Mouse (Mus musculus) midbrain, embryonic 14.5 days (tissue): ENCODE measurements at regions not wholly inside any gene's neighbourhood (a gene's known extent, or its start where the extent isn't known, plus 50 kb on each side); places are given as distances from the start of the nearest gene placed in this dataset.

ENCODE experiments used
- ATAC-seq: fragments of 200-750 bp; cut with Nextera tagmentation; 2 replicates; pipeline ENCODE4 v1.8.0; 2017; ENCODE audit warnings: moderate number of reproducible peaks, moderate library complexity; ENCODE audit not compliant: low FRiP score, low TSS enrichment
- DNase-seq: peaks from one replicate; pipeline ENCODE4 v3.0.0-alpha.2; 2015
- H3K27ac ChIP-seq: fragments of 300-500 bp; sonication (generic); replicated peaks from 2 replicates; pipeline ENCODE4 v1.5.1; 2014; ENCODE audit warnings: mild to moderate bottlenecking, low read depth, low read length, moderate library complexity
- H3K27me3 ChIP-seq: fragments of 300-500 bp; sonication (generic); 2 replicates; pipeline ENCODE4 v1.6.1; 2014; ENCODE audit warnings: low read length, control low read depth, mixed read lengths; ENCODE audit not compliant: control insufficient read depth, insufficient read depth
- H3K36me3 ChIP-seq: fragments of 300-500 bp; sonication (generic); 2 replicates; pipeline ENCODE4 v1.6.1; 2014; ENCODE audit warnings: low read length, control low read depth; ENCODE audit not compliant: control insufficient read depth, insufficient read depth
- H3K4me1 ChIP-seq: fragments of 300-500 bp; sonication (generic); 2 replicates; pipeline ENCODE4 v1.6.1; 2014; ENCODE audit warnings: mild to moderate bottlenecking, antibody characterized with exemption, low read length, control low read depth; ENCODE audit not compliant: control insufficient read depth, insufficient read depth
- H3K4me2 ChIP-seq: fragments of 300-500 bp; sonication (generic); 2 replicates; pipeline ENCODE4 v1.6.1; 2014; ENCODE audit warnings: mild to moderate bottlenecking, low read length, moderate library complexity
- H3K4me3 ChIP-seq: fragments of 300-500 bp; sonication (generic); replicated peaks from 2 replicates; pipeline ENCODE4 v1.5.1; 2014; ENCODE audit warnings: low read depth, low read length
- H3K9ac ChIP-seq: fragments of 300-500 bp; sonication (generic); replicated peaks from 2 replicates; pipeline ENCODE4 v1.6.1; 2014; ENCODE audit warnings: mild to moderate bottlenecking, low read length, moderate library complexity
- H3K9me3 ChIP-seq: fragments of 300-500 bp; sonication (generic); 2 replicates; pipeline ENCODE4 v1.6.1; 2016; ENCODE audit warnings: low read length, control low read depth, mixed read lengths; ENCODE audit not compliant: control insufficient read depth
- WGBS: fragments of 180-500 bp; shearing (Covaris S2); extraction: QIAGEN DNeasy Blood & Tissue Kit; methylation state at CpG from one replicate; pipeline ENCODE4 v1.1.7; 2014; 5-methylcytosine and 5-hydroxymethylcytosine counted together

DNA sequence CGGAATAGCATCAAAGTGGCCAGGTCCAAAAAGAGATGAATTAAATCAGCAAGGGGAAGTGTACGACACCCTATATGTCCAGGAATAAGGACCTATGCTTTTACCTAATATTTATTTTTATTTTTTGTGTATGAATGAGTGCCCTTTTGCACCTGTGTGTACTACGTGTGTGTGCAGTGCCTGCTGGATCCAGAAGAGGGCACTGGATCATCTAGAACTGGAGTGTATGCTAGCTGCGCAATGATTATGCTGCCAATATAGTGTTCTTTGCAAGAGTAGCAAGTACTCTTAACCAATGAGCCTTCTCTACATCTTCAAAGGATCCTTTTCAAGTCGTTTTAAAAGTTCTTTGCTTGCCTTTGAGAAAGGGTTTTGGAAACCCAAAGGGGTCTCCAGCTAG, 2034.4 kb upstream of the Tenm3 start:
- no peak overlapping the region for H3K27ac ChIP-seq
- H3K36me3 ChIP-seq: no peaks in the 10 kb centered on the region
- no peak overlapping the region for H3K4me3 ChIP-seq
- no peaks in the 10 kb centered on the region for H3K9me3 ChIP-seq
- no peak overlapping the region for H3K9ac ChIP-seq
- no peaks in the 10 kb centered on the region for H3K4me1 ChIP-seq
- ATAC-seq (no peak), DNase-seq (no peak)
- no peaks in the 10 kb centered on the region for H3K27me3 ChIP-seq
- 89% methylated on average over 5 of the region's 5 CpGs for WGBS
- H3K4me2 ChIP-seq: no peak overlapping the region
